Mouse (Mus musculus) left cerebral cortex, adult 11 months (tissue): ENCODE measurements around the gene Tdrd3.
A peak's percentile ranks its signal among the peaks of the same experiment; 100 is the strongest.

Source experiments
- DNase-seq: peaks from one replicate; pipeline ENCODE4 v3.0.0; 2022; ENCODE audit warnings: low spot score

The Tdrd3 gene

DNA sequence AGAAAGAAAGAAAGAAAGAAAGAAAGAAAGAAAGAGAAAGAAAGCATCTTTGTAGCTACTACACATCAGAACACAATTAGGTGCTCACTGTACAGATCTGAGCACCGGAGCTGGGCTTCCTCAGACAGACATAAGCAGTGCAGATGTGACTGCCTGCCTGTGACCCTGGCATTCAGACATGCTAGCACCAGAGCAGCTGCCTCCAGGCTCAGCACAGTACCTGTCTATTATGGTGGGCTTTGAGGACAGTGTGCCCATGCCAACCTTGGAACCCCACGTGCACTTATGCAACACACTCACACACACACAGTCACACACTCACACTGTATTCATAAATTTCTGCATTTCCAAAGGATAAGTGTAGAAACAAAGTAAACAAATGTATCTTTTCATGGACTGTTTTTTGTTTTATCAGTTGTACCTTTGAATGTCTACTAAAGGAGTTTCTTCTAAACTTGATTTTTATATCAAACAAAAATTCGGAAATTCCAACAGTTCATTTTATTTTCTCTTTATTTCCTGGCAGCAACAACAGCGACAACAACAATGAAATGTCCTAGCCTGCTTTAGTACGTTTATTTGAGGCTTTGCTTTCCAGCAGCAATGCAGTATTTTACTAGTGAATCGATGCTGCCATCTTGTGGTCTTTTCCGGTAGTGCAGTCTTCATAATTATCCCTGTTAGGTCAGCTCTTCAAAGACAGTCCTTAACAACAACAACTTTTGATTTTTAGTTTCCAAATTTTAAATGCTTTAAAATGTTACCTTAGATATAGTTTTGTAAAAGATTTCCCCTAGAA is 35.4 kb downstream of the Tdrd3 start:
- DNase-seq, result peak; percentile 34

DNA sequence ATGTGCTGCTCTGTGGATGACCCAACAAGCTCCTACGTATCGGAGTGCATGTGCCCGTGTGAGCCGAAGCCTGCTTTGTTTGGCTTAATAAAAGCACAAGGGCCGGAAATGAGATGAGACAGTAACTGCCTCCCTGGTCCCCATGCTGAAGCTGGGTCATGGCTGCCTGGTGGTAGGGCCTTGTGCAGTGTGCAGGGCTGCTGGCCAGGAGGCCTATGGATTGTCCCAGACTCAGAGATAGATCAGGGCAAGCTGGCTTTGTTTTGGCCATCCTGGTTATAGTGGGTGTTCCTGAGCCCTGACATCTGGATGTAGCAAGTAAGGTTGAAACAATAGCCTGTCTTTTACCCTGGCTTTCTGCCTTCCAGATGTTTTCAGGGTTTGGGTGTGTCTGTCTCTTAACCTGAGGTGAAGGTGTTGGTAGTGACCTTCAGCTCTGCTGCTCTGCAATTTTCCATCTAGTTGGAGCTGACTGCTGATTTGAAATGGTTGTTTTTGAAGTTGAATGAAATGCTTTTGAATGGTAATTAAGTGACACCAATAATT is 39.3 kb downstream of the Tdrd3 start:
- DNase-seq, result no peak

DNA sequence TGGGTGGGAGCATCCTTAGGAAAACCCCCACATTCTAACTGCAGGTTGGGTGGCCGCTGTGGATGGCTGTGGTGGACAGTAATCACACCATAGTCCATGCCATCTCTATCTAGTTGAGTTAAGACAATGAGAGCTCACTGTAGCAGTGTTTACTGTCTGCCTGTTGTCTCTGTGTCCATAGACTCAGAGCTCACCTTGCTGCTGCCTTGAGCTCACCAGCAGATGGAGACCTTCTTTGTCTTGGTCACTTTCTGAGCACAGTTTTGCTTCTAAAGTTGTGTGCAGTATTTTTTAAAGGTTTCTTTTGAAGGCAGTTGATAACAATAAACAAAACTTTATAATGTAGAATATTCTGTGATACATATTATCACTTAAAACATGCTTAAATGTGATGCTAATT is 43.3 kb downstream of the Tdrd3 start:
- DNase-seq, result no peak

DNA sequence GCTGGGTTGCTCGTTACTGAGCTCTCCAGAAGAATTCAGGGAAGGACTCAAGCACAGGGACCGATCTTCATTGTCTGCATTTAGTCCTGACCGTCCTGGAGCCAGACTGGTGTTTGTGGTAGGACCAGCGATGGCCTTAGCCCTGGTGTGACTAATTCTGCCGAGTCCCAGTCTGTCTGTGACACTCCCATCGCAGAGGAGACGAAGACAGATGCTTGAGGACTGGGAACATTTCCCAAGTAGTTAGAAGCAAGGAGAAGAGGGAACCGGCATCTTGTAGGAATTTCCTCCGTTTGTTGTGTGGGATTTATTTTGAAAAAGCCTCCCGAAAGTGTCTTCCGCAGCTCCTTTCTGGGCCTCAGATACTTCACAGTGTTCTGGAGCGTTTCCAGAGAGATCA is 45.1 kb downstream of the Tdrd3 start:
- no peak for DNase-seq

DNA sequence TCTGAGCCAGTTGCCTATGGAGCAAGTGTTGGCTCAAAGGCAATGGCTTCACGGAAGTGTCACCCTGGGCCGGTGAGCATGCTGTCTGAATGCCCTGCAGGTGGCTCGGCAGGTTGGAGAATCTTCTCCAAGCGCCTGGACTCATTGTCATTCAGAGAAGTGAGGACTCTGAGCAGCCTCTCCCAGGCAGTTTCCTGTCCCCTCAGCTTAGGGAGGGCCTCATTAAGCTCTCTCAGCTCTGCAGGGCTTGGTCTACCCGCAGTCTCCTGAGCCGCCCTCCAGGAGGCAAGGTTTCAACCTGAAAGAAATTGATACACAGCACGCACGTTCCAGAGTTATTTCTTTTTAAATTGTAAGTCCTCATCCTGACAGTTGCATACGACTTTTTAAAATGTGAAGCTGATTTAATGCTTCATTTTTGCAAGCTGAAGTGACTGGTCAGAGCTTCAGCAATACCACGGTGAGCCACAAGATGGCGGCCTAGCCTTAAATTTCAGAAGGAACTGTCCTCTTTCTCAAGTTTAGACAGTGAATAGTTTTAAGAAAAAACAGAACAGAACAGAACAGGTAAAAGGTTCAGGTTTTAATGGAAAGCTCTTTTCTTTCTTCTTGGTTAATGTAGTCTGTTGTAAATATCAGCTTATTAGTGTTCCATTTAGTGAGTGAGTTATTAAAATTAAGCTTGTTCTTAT is 47.7 kb downstream of the Tdrd3 start:
- DNase-seq, result peak; percentile 61

DNA sequence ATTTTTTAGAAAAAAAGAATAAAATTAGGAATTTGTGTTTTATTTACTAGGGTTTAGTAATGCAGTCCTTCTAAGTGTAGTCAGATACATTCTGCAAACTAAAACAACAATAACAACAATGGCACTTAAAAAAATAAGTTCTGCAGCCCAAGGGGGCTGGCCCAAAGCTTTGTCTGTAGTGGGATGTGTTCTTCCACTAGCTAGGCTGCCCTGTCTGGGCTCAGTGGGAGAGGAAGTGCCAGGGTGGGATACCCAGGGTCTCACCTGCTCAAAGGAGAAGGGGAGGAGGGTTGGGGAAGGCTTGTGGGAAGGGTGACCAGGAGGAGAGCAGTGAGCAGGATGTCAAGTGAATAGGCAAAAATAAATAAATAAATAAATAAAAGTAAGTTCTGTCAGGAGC is 48.2 kb downstream of the Tdrd3 start:
- no peak for DNase-seq

DNA sequence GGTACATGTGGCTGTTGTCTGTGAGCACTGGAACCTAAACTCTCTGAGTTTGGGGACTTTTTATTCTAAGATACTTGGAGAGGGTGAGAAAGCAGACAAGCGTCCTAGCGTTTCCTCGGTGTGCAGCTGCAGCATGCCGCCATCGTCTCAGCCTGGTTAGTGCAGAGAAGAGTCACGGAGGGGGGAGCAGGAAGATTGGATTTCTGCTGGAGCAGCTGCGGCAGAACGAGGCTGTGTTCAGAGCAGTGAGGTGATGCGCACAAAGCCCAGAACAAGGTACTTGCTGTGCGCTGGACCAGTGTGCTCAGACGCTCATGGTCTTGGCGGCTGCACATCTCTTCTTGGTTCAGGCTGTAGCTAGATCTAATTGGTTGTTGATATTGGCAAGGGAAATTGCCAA is 51.1 kb downstream of the Tdrd3 start:
- DNase-seq, result no peak

DNA sequence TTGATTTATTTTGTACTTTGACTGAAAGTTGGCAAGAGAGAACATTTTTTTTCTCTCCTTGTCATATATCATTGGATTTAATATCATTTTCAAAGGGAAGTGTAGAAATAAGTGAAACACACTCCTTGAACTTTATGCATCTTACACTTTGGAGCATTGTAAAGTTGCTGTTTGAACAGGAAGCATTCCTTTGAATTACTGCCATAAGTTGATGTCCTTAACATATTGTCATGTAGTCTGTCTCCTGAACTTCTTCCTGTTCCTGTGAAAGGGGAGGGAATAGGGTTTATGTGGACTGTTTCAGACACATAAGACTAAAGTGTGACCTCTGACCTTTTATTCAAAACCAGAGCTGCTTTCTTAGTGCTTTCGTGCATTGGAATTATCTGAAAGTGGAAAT is 55.1 kb downstream of the Tdrd3 start:
- DNase-seq, result no peak

DNA sequence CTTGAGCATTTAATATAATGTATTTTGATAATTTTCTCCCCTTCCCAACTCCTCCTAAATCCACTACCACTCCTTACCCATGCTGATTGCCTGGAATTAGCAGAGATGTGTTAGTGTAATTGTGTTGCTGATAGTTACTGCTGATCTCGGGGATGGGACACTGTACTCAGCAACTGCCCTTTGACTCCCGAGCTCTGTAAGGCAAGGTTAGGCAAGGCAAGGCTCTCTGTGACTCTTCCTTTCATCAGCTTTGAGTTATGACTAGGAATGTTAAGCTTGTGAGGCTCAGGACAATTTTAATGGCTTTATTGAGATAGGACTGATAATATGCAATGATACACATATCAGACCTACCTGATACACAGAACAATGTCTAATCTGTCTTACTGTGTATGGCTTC is 56.3 kb downstream of the Tdrd3 start:
- no peak for DNase-seq

DNA sequence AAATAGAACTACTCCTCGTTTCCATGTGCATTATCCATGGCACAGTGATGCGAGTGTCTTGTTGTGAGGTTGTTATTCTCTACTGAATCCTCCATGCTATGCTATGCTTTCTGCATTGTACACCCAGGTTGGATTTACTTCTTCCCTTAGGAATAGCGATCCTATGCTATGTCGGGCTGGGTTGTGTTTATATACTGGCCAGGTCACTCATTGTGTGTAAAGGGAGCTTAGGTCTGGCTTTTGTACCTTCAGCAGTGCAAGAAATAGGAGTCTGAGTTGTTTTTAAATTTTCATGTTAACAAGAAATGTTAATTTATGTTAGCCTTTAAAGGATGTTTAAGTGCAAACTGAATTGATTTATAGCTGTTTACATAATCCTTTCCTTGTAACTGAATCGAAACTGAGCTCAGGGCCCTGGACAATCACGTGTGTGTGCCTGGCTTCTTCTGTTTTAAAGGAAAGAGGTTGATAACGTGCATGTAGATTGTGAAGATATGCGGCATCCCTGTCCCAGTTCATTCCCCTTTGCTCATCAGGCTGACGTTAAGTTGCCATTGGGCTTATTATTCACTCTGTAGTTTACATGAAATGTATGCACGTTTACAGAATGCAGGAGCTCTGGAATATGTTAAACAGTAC is 59.4 kb downstream of the Tdrd3 start:
- no peak for DNase-seq

DNA sequence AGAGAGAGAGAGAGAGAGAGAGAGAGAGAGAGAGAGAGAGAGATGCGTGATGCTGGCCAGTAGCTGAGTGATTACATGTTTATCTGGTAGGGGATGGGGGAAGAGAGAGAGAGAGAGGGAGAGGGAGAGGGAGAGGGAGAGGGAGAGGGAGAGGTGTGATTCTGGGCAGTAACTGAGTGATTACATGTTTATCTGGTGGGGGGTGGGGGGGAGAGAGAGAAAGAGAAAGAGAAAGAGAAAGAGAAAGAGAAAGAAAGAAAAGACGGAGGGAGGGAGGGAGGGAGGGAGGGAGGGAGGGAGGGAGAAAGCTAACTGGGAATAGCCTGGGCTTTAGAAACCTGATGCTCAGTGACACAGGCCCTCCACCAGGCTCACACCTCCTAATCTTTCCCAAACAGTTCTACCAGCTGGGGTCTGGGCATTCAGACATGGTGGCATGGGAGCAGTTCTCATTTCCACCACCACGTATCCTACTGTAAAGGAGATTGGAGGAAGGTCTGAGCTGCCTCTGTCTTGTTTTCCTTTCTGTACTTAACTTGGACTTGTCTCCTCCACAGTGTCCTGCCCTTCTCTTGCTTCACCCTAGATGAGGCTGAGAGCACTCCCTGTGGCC is 62.0 kb downstream of the Tdrd3 start:
- no peak for DNase-seq

DNA sequence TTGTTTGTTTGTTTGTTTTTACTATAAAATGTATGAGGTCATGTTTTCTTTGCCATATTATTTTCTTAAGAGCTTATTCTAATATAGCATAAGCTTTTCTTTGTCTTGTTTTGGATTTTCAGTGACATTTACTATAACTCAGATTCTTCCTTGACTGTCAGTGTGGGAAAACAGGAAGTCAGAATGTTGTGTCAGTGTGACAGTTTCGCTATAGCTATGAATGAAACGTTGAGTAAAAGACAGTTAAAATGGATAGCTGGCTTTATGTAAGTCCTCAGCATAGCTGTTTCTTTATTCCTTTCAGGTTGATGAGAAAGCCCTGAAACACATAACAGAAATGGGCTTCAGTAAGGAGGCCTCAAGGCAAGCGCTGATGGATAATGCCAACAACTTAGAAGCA is 69.4 kb downstream of the Tdrd3 start:
- no peak for DNase-seq

DNA sequence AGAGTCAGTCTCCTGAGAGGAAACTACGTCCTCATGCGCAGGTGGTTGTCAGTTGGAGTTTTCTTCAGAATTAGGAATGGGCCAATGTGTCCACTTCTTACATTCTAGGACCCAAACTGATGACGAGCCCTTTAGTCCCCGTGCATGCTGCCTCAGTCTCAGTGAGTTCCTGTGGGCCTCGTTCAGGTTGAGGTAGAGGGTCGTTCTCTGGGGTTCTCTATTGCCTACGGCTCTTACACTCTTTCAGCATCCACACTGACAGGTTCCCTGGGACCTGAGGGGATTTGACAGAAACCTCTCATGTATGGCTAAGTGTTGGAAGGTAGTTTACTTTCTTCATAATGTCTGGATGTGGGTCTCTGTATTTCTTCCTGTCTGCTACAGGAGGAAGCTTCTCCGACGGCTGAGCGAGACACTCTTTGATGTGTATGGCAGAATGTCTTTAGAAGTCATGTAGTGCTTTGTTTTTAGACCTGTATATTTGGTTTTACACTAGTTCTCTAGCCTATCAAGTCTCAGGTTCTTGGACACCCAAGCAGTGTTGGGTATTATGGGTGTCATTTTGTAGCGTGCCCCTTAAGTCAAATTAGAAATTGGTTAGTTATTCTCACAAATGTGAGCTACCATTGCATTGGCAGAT is 81.6 kb downstream of the Tdrd3 start:
- no peak for DNase-seq

DNA sequence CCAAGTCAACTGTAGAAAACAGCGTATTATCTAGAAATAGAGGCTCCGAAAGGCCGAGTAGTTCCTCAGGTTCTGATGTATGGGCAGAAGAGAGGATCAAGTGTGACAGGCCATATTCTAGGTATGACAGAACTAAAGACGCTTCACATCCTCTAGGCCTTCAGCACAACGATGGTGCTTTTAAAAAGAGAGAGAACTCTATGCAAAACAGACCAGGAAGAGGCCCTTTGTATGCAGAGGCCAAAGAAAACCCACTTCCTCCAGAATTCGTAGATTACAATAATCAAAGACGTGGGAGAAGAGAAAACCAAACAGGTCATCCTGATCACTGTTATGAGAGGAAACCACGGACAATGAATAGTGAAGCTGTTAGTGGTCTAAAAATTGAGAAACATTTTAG is 89.5 kb downstream of the Tdrd3 start:
- no peak for DNase-seq

DNA sequence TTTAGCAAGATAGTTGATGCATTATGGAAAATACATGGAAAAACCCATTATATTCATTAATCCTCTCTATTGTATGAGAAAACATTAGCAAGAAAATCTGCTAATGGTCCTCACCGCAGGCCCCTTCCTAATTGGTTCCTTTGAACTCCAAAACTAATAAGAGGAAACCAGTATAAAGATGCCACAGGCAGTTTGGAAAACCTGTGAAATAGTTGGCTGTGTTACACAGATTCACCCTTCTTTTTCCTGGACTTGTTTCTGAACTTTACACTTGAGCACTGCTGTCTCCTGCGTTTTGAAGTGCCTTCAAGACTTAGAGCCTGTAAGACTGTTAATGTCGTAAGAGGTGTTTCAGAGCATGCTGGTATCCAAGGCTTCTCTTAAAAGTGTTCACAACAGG is 98.8 kb downstream of the Tdrd3 start:
- no peak for DNase-seq

DNA sequence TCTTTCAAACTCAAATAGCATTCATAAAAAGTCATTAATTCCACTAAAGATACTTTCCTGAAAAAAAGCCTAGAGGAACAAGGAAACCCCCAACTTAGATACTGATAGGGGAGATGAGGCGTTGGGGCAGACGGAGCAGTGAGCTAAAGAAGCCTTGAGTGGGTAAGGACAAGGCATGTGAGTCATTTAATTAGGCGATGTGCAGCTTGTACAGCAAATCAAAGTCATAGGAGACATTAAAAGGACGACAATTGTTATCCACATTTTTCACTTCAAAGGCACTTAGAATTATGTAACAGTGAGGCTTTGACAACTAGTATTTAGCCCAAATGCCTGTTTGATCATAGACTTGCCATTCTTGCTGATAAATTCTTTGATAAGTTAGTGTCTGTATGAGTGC is 100.9 kb downstream of the Tdrd3 start:
- DNase-seq, result no peak

DNA sequence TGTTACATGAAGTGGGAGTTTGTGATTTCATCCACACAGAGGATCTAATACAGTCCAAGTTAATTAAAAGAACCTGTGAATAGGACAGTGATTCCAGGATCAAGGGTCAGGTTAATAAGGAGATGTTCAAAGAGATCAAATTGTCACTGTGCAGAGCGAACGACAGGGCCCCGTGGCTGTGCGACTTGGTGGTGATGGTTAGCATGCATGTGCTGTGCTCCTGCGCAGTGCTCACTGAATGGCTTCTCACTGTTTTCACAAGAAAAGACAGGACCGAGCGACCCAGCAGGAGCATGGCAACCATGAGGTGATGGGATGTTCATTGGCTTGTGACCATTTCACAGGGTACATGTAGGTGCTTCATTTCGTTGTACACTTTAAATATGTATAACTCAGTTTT is 115.4 kb downstream of the Tdrd3 start:
- no peak for DNase-seq

DNA sequence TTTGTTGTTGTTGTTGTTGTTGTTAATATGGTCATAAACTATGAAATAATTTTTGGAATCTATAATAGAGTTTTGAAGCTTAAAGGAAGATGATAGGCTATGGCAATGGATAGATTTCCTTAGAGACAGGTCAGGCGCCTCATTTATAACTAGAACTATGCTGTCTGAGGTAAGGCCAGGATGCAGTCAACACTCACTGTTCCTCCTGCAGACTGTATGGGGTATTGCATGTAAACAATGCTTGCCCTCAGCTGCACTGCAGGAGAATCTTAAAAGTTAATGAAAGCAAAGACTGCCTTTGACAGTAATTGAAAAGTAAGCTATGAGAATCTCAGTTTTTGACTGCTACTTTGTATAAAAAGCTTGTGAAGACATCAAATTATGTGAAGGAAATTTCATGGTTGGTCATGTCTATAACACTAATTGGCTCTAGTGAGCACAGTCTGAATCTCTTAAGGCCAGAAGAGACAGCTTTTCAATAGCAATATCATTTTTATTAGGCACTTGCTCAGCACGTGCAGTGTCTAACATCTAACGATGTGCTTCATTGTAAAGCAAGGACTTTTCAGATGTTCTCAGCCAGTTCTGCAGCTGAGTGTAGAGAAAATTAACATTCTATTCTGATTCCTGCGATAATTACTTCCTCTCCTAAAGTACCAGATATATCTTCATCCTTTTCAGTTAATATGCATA is 120.8 kb downstream of the Tdrd3 start:
- no peak for DNase-seq

DNA sequence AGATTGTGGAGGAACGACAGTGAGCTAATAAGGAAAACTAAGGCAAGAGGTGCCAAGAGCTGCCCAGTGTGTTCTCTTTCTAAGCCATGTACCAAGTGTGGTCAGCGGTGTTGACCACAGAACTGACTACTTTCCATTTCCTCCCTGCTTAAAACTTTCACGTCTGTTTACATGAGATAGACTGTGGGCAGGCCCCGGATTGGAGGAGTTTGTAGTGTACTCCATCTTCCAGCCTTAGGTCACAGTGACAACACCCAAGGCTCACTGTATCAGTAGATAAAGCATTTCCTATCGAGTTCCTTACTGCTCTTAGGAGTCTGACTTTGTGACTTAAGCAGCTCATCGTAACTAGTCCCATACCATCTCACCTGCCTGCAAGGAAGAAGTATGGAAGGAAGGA is 133.5 kb downstream of the Tdrd3 start:
- DNase-seq, result no peak

DNA sequence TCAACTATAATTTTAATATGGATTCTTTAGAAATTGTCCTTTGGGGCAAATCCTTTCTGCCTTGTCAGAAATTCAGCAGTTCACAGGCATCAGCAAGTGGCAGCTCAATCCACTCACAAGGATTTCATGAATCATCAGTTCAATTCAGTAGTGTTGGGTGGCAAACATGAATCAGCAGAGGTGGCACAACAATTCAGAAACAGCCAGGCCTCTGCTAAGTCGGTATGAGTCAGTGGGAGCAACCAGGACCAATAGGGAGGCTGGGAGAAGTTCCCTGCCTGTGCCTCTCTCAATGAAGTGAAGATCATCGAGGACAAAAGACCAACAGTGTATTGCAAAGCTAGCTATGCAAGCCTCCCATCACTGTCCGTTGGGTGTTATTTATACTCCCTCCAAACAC is 135.8 kb downstream of the Tdrd3 start:
- no peak for DNase-seq

DNA sequence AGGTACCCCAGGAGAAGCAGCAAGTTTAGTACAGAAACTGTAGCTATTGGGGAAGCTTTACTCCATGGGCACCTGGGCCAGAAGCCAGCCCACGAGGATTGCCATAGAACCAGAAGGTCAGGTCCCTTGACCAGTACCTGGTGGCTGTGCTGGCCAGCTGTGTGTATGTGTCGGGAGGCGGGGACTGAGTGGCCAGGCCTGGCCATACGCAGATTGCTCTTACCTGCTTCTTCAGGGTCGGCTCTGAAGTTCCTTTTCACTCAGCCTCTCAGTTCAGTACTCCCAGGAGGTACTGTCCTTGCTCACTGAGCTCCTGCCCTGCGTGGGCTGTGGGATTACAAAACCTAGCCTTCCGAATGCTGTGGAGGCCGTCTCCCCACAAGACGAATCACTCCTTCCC is 147.4 kb downstream of the Tdrd3 start:
- DNase-seq, result no peak

DNA sequence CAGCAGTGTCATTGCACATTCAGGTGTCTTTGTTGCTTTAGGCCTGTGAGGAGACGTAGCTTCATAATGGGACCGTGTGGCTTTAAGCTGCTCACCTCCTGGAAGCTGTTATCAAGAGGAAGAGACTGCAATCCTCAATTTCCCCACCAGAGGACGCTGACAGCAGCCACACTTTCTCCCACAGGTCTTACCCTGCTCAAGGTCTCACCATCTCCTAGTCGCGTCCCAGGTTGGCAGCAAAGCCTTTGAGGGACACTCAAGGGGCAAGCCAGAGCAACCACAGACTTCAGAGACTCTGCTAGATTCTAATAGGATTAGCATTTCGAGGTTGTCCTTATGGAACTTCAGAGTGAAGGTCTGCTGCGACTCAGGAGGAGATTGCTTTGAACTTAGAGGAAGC is 149.8 kb downstream of the Tdrd3 start:
- no peak for DNase-seq
